Mouse (Mus musculus): ENCODE measurements around the gene Tas2r114. TPM values are rescaled to one million over a fixed set of nuclear protein-coding genes. Genes with fewer than 3 reads are reported as not detected.

Tas2r114 gene
- not detected for polyA plus RNA-seq (2014; fragmentation: Illumina TruSeq; extraction: RNeasy Lipid Tissue Mini Kit (QIAGEN cat#74804); ENCODE audit: low read depth, low replicate concordance)

GRCm38 (mm10) chr6:131689963-131690362, at the start of gene Tas2r114:
Gene Tas2r114, minus strand, starts transcription at chr6:131690063.

GRCm38 (mm10) chr6:131687395-131687794, 2.5 kb downstream of the Tas2r114 start, which contains the start of gene Tas2r105:
Gene Tas2r105, minus strand, starts transcription at chr6:131687495.

GRCm38 (mm10) chr6:131685644-131686043, 4.2 kb downstream of the Tas2r114 start, which contains the start of gene Tas2r104:
Gene Tas2r104, minus strand, starts transcription at chr6:131685744.

GRCm38 (mm10) chr6:131678786-131679185, 11.1 kb downstream of the Tas2r114 start, which contains the start of gene Tas2r106:
Gene Tas2r106, minus strand, starts transcription at chr6:131678886.

GRCm38 (mm10) chr6:131660049-131660448, 29.8 kb downstream of the Tas2r114 start, which contains the start of gene Tas2r107:
Gene Tas2r107, minus strand, starts transcription at chr6:131660149.

Other genes with a start within 250 kb of the Tas2r114 start
- gene 5430401F13Rik, start 203.7 kb downstream of the Tas2r114 start, polyA plus RNA-seq (2014; fragmentation: Illumina TruSeq; extraction: RNeasy Lipid Tissue Mini Kit (QIAGEN cat#74804); ENCODE audit: low read depth, low replicate concordance) = 1.4 TPM
- gene Gm6619, start 203.7 kb downstream of the Tas2r114 start, polyA plus RNA-seq (2014; fragmentation: Illumina TruSeq; extraction: RNeasy Lipid Tissue Mini Kit (QIAGEN cat#74804); ENCODE audit: low read depth, low replicate concordance) = not detected
- not detected for gene Tas2r130, start 59.2 kb downstream of the Tas2r114 start, polyA plus RNA-seq (2014; fragmentation: Illumina TruSeq; extraction: RNeasy Lipid Tissue Mini Kit (QIAGEN cat#74804); ENCODE audit: low read depth, low replicate concordance)
- not detected for gene Tas2r107, start 29.9 kb downstream of the Tas2r114 start, polyA plus RNA-seq (2014; fragmentation: Illumina TruSeq; extraction: RNeasy Lipid Tissue Mini Kit (QIAGEN cat#74804); ENCODE audit: low read depth, low replicate concordance)
- gene Tas2r106, start 11.2 kb downstream of the Tas2r114 start, polyA plus RNA-seq (2014; fragmentation: Illumina TruSeq; extraction: RNeasy Lipid Tissue Mini Kit (QIAGEN cat#74804); ENCODE audit: low read depth, low replicate concordance) = not detected
- not detected for gene Tas2r104, start 4.3 kb downstream of the Tas2r114 start, polyA plus RNA-seq (2014; fragmentation: Illumina TruSeq; extraction: RNeasy Lipid Tissue Mini Kit (QIAGEN cat#74804); ENCODE audit: low read depth, low replicate concordance)
- gene Tas2r105, start 2.6 kb downstream of the Tas2r114 start, polyA plus RNA-seq (2014; fragmentation: Illumina TruSeq; extraction: RNeasy Lipid Tissue Mini Kit (QIAGEN cat#74804); ENCODE audit: low read depth, low replicate concordance) = not detected

Measured in testis, adult 10 weeks (tissue).